Mouse (Mus musculus) bone marrow, adult 2 months (tissue): ENCODE results near the gene Poc1a.

Source experiments
- CTCF ChIP-seq: fragments of 200-500 bp; IDR thresholded peaks from 2 replicates; pipeline ENCODE4 v1.5.1; 2011; ENCODE audit warnings: low read length, control low read depth; ENCODE audit not compliant: control insufficient read depth, insufficient read depth
- POLR2A ChIP-seq: fragments of 200-500 bp; IDR thresholded peaks from 2 replicates; pipeline ENCODE4 v1.6.1; 2011; ENCODE audit warnings: low read depth, mild to moderate bottlenecking, control low read depth, low read length, borderline replicate concordance; ENCODE audit not compliant: control insufficient read depth

DNA sequence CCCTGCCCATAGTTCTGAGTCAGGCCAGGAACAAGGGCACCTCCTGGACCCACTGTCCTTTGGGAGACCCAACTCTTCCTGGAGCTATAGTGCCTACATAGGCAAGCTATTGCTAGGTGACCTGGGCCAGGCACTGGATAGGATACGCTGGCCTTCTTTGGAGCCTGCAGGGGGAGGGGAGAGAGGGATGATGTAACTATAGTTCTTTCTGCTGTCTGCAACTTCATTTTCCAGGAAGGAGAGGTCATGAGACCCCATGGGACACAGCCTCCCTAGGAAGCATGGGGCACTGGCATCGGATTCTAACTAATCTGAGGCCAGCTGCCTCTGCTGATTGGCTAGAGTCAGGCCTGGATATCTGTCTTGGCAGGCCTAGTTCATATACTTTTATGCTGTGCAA lies 38.2 kb downstream of the Poc1a start:
- TF ChIP-seq CTCF (no peak), POLR2A (no peak)
